Mouse (Mus musculus) spleen, adult 2 months (tissue): ENCODE results near the gene 1520401A03Rik.

ENCODE experiments used
- CTCF ChIP-seq: fragments of 200-500 bp; IDR thresholded peaks from 2 replicates; pipeline ENCODE4 v1.5.1; 2011; ENCODE audit warnings: mild to moderate bottlenecking, inconsistent platforms; ENCODE audit not compliant: insufficient read depth, insufficient read length, insufficient replicate concordance; ENCODE audit errors: extremely low read depth
- POLR2A ChIP-seq: fragments of 200-500 bp; IDR thresholded peaks from 2 replicates; pipeline ENCODE4 v1.6.1; 2011; ENCODE audit warnings: low read depth, low read length, inconsistent platforms

DNA sequence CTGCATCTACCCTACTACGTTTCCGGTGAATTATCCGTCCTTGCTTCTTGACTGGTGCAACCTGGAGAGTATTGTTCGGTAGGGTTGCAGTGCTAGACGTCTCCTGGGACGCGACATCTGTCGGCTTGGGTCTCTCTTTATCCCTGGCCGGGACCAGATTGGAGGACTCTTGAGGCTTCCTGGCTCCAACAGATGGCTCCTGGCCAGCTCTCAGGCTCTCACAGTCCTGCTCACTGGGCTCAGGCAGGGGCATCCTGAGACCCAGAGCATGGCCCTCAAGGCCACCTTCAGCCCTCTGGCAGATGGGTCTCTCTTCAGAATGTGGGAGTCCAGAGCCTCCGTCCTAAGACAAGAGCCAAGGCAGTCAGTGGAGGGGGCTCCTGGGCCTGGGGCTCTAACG is 40.4 kb upstream of the 1520401A03Rik start:
- TF ChIP-seq POLR2A: no peak
- no peak for TF ChIP-seq CTCF
